Mouse (Mus musculus) small intestine, adult 2 months (tissue): ENCODE measurements around the gene Defb48. TPM values are rescaled to one million over a fixed set of nuclear protein-coding genes. Genes with fewer than 3 reads are reported as not detected.

Experiments
- H3K27ac ChIP-seq: fragments of 200-500 bp; 2 replicates; pipeline ENCODE4 v1.5.1; 2012; ENCODE audit warnings: low read depth, low read length, control low read depth, inconsistent platforms; ENCODE audit not compliant: insufficient read depth
- H3K27me3 ChIP-seq: fragments of 200-500 bp; 2 replicates; pipeline ENCODE4 v1.6.1; 2012; ENCODE audit warnings: mild to moderate bottlenecking, moderate library complexity, low read length, inconsistent platforms; ENCODE audit not compliant: control insufficient read depth, insufficient read depth
- H3K36me3 ChIP-seq: fragments of 200-500 bp; 2 replicates; pipeline ENCODE4 v1.6.1; 2012; ENCODE audit warnings: mild to moderate bottlenecking, low read length, control low read depth, inconsistent platforms; ENCODE audit not compliant: control insufficient read depth, insufficient read depth
- H3K4me1 ChIP-seq: fragments of 200-500 bp; 2 replicates; pipeline ENCODE4 v1.6.1; 2012; ENCODE audit warnings: low read length, inconsistent platforms, mixed read lengths; ENCODE audit not compliant: control insufficient read depth, insufficient read depth, insufficient read length
- H3K4me3 ChIP-seq: fragments of 200-500 bp; 2 replicates; pipeline ENCODE4 v1.5.1; 2012; ENCODE audit warnings: low read depth, mild to moderate bottlenecking, control low read depth, inconsistent platforms, low read length, moderate library complexity
- CTCF ChIP-seq: fragments of 200-500 bp; IDR thresholded peaks from 2 replicates; pipeline ENCODE4 v1.5.1; 2012; ENCODE audit warnings: low read depth, mild to moderate bottlenecking, control low read depth, inconsistent platforms, low read length, moderate library complexity, mixed read lengths; ENCODE audit not compliant: insufficient replicate concordance, insufficient read length; ENCODE audit errors: extremely low read depth
- POLR2A ChIP-seq: fragments of 200-500 bp; IDR thresholded peaks from 2 replicates; pipeline ENCODE4 v1.6.1; 2012; ENCODE audit warnings: low read depth, mild to moderate bottlenecking, control low read depth, inconsistent platforms, low read length, moderate library complexity
- WGBS: fragments of 180-500 bp; shearing (Covaris S2); methylation state at CpG from one replicate; pipeline ENCODE4 v1.1.7; 2018; 5-methylcytosine and 5-hydroxymethylcytosine counted together
- polyA plus RNA-seq: library from polyadenylated mRNA; depleted of rRNA; stranded (reverse); fragments of >200 nt; gene quantifications from 2 replicates; pipeline ENCODE4 v1.2.3, GENCODE M21; 2012; rRNA removed

The Defb48 gene
- polyA plus RNA-seq, result not detected in 2 replicates

- no peak for TF ChIP-seq CTCF
- TF ChIP-seq POLR2A, result no peak
- WGBS, result 51% methylated on average over 1 of the region's 1 CpGs
- Histone ChIP-seq H3K36me3 (no peaks in the 10 kb centered on the region), H3K27me3 (no peaks in the 10 kb centered on the region), H3K27ac (no peak within 1 kb of the TSS), H3K4me3 (no peak within 1 kb of the TSS), H3K4me1 (no peaks in the 10 kb centered on the region)
Observed at GRCm38 (mm10) chr14:62984410-62984809, at the start of gene Defb48. Defb48 (minus strand) TSS chr14:62984510.

- Histone ChIP-seq H3K36me3 (no peaks in the 10 kb centered on the region), H3K27ac (no peak overlapping the region), H3K4me1 (no peaks in the 10 kb centered on the region), H3K4me3 (no peak overlapping the region), H3K27me3 (0 out of 2 replicates have a peak, but pooled peaks cover 2% of the 10 kb centered on the region)
- WGBS, result 48% methylated on average over 6 of the region's 6 CpGs
- TF ChIP-seq CTCF (no peak), POLR2A (no peak)
Observed at GRCm38 (mm10) chr14:63020524-63021156, 36.3 kb upstream of the Defb48 start.

- 80% methylated on average over 4 of the region's 4 CpGs for WGBS
- Histone ChIP-seq H3K27ac (no peak overlapping the region), H3K27me3 (0 out of 2 replicates have a peak, but pooled peaks cover 2% of the 10 kb centered on the region), H3K36me3 (no peaks in the 10 kb centered on the region), H3K4me1 (no peaks in the 10 kb centered on the region), H3K4me3 (no peak overlapping the region)
- TF ChIP-seq CTCF (no peak), POLR2A (no peak)
Observed at GRCm38 (mm10) chr14:63014667-63015066, 30.4 kb upstream of the Defb48 start.

GRCm38 (mm10) chr14:63013082-63013481 is 28.8 kb upstream of the Defb48 start:
- WGBS, result 67% methylated on average over 4 of the region's 4 CpGs
- Histone ChIP-seq H3K4me3 (no peak overlapping the region), H3K36me3 (no peaks in the 10 kb centered on the region), H3K27me3 (no peaks in the 10 kb centered on the region), H3K4me1 (no peaks in the 10 kb centered on the region), H3K27ac (no peak overlapping the region)
- TF ChIP-seq POLR2A (no peak), CTCF (no peak)

GRCm38 (mm10) chr14:63011471-63011870 is 27.2 kb upstream of the Defb48 start, which contains the start of gene Defb43:
Defb43 (plus strand) TSS chr14:63011771.
- Histone ChIP-seq H3K27ac (no peak within 1 kb of the TSS), H3K4me3 (no peak within 1 kb of the TSS), H3K4me1 (no peaks in the 10 kb centered on the region), H3K27me3 (no peaks in the 10 kb centered on the region), H3K36me3 (no peaks in the 10 kb centered on the region)
- WGBS, result 92% methylated on average over 5 of the region's 5 CpGs
- TF ChIP-seq CTCF, result no peak
- TF ChIP-seq POLR2A, result no peak

- H3K27ac ChIP-seq, result no peak overlapping the region
- TF ChIP-seq CTCF (no peak), POLR2A (no peak)
- no peaks in the 10 kb centered on the region for H3K4me1 ChIP-seq
- no peak overlapping the region for H3K4me3 ChIP-seq
- H3K36me3 ChIP-seq, result no peaks in the 10 kb centered on the region
- WGBS, result 59% methylated on average over 2 of the region's 2 CpGs
- H3K27me3 ChIP-seq, result no peaks in the 10 kb centered on the region
Observed at GRCm38 (mm10) chr14:63002588-63002987, 18.3 kb upstream of the Defb48 start.

GRCm38 (mm10) chr14:62998977-62999376 is 14.7 kb upstream of the Defb48 start:
- H3K4me1 ChIP-seq, result no peaks in the 10 kb centered on the region
- no peak for TF ChIP-seq CTCF
- no peak for TF ChIP-seq POLR2A
- H3K27ac ChIP-seq, result no peak overlapping the region
- no peak overlapping the region for H3K4me3 ChIP-seq
- no peaks in the 10 kb centered on the region for H3K27me3 ChIP-seq
- H3K36me3 ChIP-seq, result no peaks in the 10 kb centered on the region
- 68% methylated on average over 4 of the region's 4 CpGs for WGBS
